Mouse (Mus musculus): ENCODE results near the gene Tmem259.

Gene Tmem259

GRCm38 (mm10) chr10:79987771-79988505, 3.8 kb upstream of the Tmem259 start:
- DNase-seq (ENCODE audit: low spot score) = no peak

- DNase-seq (ENCODE audit: low spot score) = peak; percentile 86
Observed at GRCm38 (mm10) chr10:79986963-79987362, 2.8 kb upstream of the Tmem259 start.

- DNase-seq (ENCODE audit: low spot score) = no peak
Observed at GRCm38 (mm10) chr10:79986232-79986878, 2.2 kb upstream of the Tmem259 start.

GRCm38 (mm10) chr10:79985334-79986231, 1.5 kb upstream of the Tmem259 start:
- DNase-seq (ENCODE audit: low spot score) = peak; percentile 32

- DNase-seq (ENCODE audit: low spot score) = peak; percentile 87
Observed at GRCm38 (mm10) chr10:79984871-79985270, 741 bp upstream of the Tmem259 start.

- peak; percentile 57 for DNase-seq (ENCODE audit: low spot score)
Observed at GRCm38 (mm10) chr10:79983670-79984069, 460 bp downstream of the Tmem259 start.

GRCm38 (mm10) chr10:79983205-79983604, 925 bp downstream of the Tmem259 start:
- DNase-seq (ENCODE audit: low spot score) = no peak

- no peak for DNase-seq (ENCODE audit: low spot score)
Observed at GRCm38 (mm10) chr10:79979401-79980155, 4.6 kb downstream of the Tmem259 start.

- DNase-seq (ENCODE audit: low spot score) = no peak
Observed at GRCm38 (mm10) chr10:79978061-79978460, 6.1 kb downstream of the Tmem259 start.

- no peak for DNase-seq (ENCODE audit: low spot score)
Observed at GRCm38 (mm10) chr10:79977324-79977723, 6.8 kb downstream of the Tmem259 start.

GRCm38 (mm10) chr10:79976722-79977107, 7.4 kb downstream of the Tmem259 start:
- no peak for DNase-seq (ENCODE audit: low spot score)

- no peak for DNase-seq (ENCODE audit: low spot score)
Observed at GRCm38 (mm10) chr10:79976071-79976721, 7.9 kb downstream of the Tmem259 start.

GRCm38 (mm10) chr10:79974668-79975067, 9.5 kb downstream of the Tmem259 start:
- no peak for DNase-seq (ENCODE audit: low spot score)

GRCm38 (mm10) chr10:79974087-79974486, 10.0 kb downstream of the Tmem259 start:
- no peak for DNase-seq (ENCODE audit: low spot score)

GRCm38 (mm10) chr10:79972831-79973230, 11.3 kb downstream of the Tmem259 start:
- DNase-seq (ENCODE audit: low spot score) = no peak

- DNase-seq (ENCODE audit: low spot score) = no peak
Observed at GRCm38 (mm10) chr10:79971183-79971497, 13.0 kb downstream of the Tmem259 start.

- no peak for DNase-seq (ENCODE audit: low spot score)
Observed at GRCm38 (mm10) chr10:79970415-79971182, 13.5 kb downstream of the Tmem259 start, which contains the start of gene Grin3b. Gene Grin3b, plus strand, starts transcription at chr10:79970715.

- DNase-seq (ENCODE audit: low spot score) = no peak
Observed at GRCm38 (mm10) chr10:79969124-79969568, 15.0 kb downstream of the Tmem259 start.

- no peak for DNase-seq (ENCODE audit: low spot score)
Observed at GRCm38 (mm10) chr10:79968181-79968580, 15.9 kb downstream of the Tmem259 start.

GRCm38 (mm10) chr10:79966886-79967400, 17.2 kb downstream of the Tmem259 start:
- DNase-seq (ENCODE audit: low spot score) = no peak

Measured in ovary, postnatal 14 days (tissue).